Mouse (Mus musculus) left cerebral cortex, postnatal 10 days (tissue): ENCODE results near the gene Dmrtc1c2. TPM values are rescaled to one million over a fixed set of nuclear protein-coding genes. Genes with fewer than 3 reads are reported as not detected.
"Not testable (repeated sequence)": the region's sequence is repeated elsewhere in the genome, so short reads cannot be mapped to it uniquely, and the experiment has no call there.

ENCODE experiments used
- DNase-seq, 2 experiments: peaks; one replicate each; pipeline ENCODE4 v3.0.0; 2021 to 2022; ENCODE audit warnings: low spot score in 2 of 2, mixed read lengths in 1 of 2; ENCODE audit errors: extremely low spot score in 1 of 2
- intact Hi-C: fragments of 180-260 bp; cut with DNase I; formaldehyde crosslinking; loops from one replicate; pipeline ENCODE4 v1.15.1; 2025
- total RNA-seq, 2 experiments: library from RNA; stranded (reverse); gene quantifications; 2 replicates each; pipeline ENCODE4 v1.2.3; 2021

Gene Dmrtc1c2
- not detected for total RNA-seq

DNA sequence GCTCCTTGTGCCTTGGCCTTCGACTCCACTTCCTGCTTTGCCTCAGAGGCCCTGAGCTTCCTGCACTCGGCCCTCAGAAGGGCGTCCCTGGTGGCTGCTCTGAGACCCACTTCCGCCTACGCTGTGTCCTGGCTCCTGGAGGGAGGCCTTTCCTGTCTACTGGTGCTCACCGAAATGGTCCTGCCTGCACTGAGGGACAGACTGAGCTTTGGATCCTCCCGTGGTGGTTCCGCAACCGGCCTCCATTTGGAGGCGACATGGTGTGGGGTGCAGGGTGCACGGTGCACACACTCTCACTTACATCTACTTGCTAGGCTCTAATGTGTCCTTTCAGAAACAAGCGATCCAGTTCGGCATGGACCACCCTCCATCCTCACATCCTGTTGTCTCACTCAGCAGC is at the start of gene Dmrtc1c2:
Dmrtc1c2 (minus strand) TSS at position 101 of the 400 bp plus-strand sequence.
- intact Hi-C loops, DNase-seq: not testable (repeated sequence)

DNA sequence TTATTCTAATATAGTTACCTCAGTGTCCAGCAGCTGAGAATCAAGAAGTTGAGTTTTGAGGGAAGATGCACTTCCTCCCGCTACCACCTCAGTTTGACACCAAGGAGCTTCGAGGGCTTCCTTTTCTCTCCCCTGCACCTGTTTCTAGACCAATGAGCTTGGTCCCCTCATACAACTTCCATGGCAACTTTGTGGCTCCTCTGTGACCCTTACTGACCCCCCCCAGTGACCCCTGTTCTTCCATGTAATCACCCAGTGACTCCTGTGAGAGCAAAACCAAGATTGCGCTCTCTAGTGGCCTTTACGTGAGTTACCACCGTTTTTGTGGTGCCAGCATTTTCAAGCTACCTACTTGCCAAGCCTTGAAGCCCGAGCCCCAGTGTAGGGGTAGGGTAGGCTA is 13.5 kb upstream of the Dmrtc1c2 start, which contains the start of gene 1700031F05Rik:
1700031F05Rik (minus strand) TSS at position 101 of the 400 bp plus-strand sequence.
- no peak for DNase-seq
- intact Hi-C loops = no loop called here

DNA sequence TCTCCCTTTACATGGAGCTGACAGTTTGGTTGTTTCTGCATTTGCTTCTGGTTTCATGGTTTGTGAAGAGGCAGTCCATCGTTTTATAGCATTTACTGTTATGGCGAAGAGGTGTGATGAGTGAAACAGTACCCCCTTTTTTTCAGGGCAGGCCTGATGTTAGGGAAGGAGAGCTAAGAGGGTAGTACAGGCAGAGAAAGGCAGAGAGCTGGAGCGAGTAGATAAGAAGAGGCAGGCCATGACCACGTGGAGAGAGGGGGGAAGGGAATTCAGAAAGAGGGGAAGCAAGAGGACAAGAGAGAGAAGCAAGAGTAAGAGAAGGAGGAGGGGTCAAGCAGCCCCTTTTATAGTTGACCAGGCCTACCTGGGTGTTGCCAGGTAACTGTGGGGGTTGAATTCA is 42.1 kb downstream of the Dmrtc1c2 start:
- intact Hi-C loops = no loop called here
- no peak for DNase-seq

DNA sequence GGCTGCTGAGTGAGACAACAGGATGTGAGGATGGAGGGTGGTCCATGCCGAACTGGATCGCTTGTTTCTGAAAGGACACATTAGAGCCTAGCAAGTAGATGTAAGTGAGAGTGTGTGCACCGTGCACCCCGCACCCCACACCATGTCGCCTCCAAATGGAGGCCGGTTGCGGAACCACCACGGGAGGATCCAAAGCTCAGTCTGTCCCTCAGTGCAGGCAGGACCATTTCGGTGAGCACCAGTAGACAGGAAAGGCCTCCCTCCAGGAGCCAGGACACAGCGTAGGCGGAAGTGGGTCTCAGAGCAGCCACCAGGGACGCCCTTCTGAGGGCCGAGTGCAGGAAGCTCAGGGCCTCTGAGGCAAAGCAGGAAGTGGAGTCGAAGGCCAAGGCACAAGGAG is 51.8 kb downstream of the Dmrtc1c2 start, which contains the start of gene Dmrtc1c1:
Dmrtc1c1 (plus strand) TSS at position 301 of the 400 bp plus-strand sequence.
- intact Hi-C loops, DNase-seq: not testable (repeated sequence)

Other genes with a start within 250 kb of the Dmrtc1c2 start
- gene Phka1, start 210.4 kb downstream of the Dmrtc1c2 start, total RNA-seq = 10 to 100 TPM; 14.9 to 16.3 TPM
- not detected for gene Gm3880, start 167.6 kb downstream of the Dmrtc1c2 start, total RNA-seq
- not detected for gene Gm9112, start 147.0 kb downstream of the Dmrtc1c2 start, total RNA-seq
- not detected for gene Dmrtc1b, start 146.8 kb downstream of the Dmrtc1c2 start, total RNA-seq
- gene Dmrtc1c1, start 51.7 kb downstream of the Dmrtc1c2 start, total RNA-seq = not detected
- not detected for gene 1700031F05Rik, start 13.4 kb upstream of the Dmrtc1c2 start, total RNA-seq
- 1 to 10 TPM; 1.4 to 1.9 TPM for gene Dmrtc1a, start 54.1 kb upstream of the Dmrtc1c2 start, total RNA-seq
- not detected for gene 1700011M02Rik, start 54.3 kb upstream of the Dmrtc1c2 start, total RNA-seq
- not detected for gene 1700018G05Rik, start 73.8 kb upstream of the Dmrtc1c2 start, total RNA-seq